Mouse (Mus musculus) erythroblast, embryonic 14.5 days (primary cell): ENCODE data around the gene Pcnx. TPM values are rescaled to one million over a fixed set of nuclear protein-coding genes. Genes with fewer than 3 reads are reported as not detected.

Experiments used
- H3K27me3 ChIP-seq: 2 replicates; pipeline ENCODE4 v1.6.1; 2012; ENCODE audit warnings: inconsistent platforms; ENCODE audit not compliant: control insufficient read depth
- H3K36me3 ChIP-seq: 2 replicates; pipeline ENCODE4 v1.6.1; 2012; ENCODE audit warnings: mild to moderate bottlenecking, inconsistent platforms; ENCODE audit not compliant: control insufficient read depth
- H3K4me1 ChIP-seq: 2 replicates; pipeline ENCODE4 v1.6.1; 2012; ENCODE audit warnings: inconsistent platforms; ENCODE audit not compliant: control insufficient read depth
- H3K4me3 ChIP-seq: replicated peaks from 2 replicates; pipeline ENCODE3; 2012; ENCODE audit warnings: moderate library complexity, mild to moderate bottlenecking, inconsistent platforms
- H3K9me3 ChIP-seq: 2 replicates; pipeline ENCODE4 v1.6.1; 2012; ENCODE audit warnings: low read length, inconsistent platforms, mixed read lengths; ENCODE audit not compliant: control insufficient read depth
- GATA1 ChIP-seq: IDR thresholded peaks from 2 replicates; pipeline ENCODE4 v1.6.1; 2012; ENCODE audit warnings: low read length, inconsistent platforms, mixed read lengths
- TAL1 ChIP-seq: IDR thresholded peaks from 3 replicates; pipeline ENCODE4 v1.6.1; 2012; ENCODE audit warnings: low read length, inconsistent platforms, mixed read lengths
- polyA plus RNA-seq: library from polyadenylated mRNA; stranded (reverse); fragments of >175 nt; gene quantifications from 2 replicates; pipeline ENCODE4 v1.2.3, GENCODE M21; 2012

The Pcnx gene
- 0.02 and 0.03 TPM in 2 replicates for polyA plus RNA-seq

DNA sequence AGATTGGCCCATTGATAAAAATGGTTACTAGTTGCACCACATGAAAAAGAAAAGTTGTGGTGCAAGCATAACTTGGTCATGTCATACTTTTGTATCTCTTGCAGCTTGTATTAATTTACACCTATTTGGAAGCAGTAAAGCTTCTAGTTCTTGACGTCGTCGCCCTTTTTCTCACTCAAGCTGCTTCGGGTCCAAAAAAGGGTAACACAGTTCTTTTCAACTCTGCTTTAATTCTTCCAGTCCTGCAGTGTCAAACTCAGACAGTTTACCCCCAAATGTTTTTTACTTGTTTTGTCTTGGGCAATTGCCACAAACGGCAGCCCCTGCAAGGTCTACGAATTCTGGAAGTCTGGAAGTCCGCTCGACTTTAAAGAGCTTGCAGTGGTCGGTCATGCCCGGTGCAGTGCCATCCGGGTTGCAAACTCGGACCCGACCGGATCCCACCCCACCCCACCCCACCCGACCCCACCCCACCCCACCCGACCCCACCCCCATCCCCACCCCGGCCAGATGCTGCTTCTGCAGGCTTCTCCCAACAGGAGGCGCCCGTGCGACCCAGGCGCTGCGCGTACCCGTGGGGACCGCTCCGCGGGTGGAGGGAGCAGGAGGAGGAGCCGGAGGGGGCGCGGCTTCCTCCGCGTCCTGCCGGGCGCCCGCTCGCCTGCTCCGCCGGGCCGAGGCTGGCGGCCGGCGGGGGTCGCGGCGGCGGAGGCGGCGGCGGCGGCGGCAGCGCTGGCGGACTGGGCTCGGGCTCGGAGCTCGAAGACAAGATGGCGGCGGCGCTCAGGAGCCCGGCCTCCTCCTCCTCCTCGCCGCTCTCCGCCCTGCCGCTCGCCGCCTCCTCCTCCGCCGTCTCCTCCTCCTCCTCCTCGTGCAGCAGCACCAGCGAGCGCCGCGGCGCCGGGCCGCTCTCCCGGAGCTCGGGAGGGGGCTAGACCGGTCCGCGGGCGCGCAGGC, at the start of gene Pcnx:
TSS of gene Pcnx (plus strand) at position 673 of the 957 bp plus-strand sequence.
- H3K27me3 ChIP-seq = peaks cover 62% of the 10 kb centered on the region

DNA sequence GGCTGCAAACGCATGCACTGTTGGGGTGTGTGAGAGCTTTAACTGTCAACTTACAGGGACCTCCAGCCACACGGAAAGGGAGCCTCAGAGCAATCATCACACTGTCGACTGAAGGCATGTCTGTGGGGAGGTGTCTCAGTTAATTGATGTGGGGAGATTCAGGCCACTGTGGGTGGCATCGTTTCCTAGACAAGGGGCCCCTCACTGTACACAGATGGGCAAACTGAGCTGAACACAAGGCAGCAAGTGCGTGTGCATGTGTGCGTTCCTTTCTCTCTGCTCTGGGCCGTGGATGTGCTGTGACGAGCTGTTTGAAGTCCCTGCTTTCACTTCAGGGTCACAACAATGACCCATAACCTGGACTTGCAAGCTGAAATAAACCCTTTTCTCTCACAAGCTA, 49.4 kb upstream of the Pcnx start:
- peaks cover 12% of the 10 kb centered on the region for H3K4me1 ChIP-seq
- H3K4me3 ChIP-seq = no peak overlapping the region
- TF ChIP-seq TAL1 (no peak), GATA1 (no peak)
- H3K27me3 ChIP-seq = peaks cover 7% of the 10 kb centered on the region
- H3K36me3 ChIP-seq = no peaks in the 10 kb centered on the region
- H3K9me3 ChIP-seq = no peaks in the 10 kb centered on the region

More for the DNA sequence above, at the start of gene Pcnx:
- H3K4me1 ChIP-seq = peaks cover 8% of the 10 kb centered on the region
- TF ChIP-seq GATA1 (no peak), TAL1 (no peak)
- no peaks in the 10 kb centered on the region for H3K36me3 ChIP-seq
- H3K9me3 ChIP-seq = no peaks in the 10 kb centered on the region
- H3K4me3 ChIP-seq = peak within 1 kb of the TSS; percentile 65

DNA sequence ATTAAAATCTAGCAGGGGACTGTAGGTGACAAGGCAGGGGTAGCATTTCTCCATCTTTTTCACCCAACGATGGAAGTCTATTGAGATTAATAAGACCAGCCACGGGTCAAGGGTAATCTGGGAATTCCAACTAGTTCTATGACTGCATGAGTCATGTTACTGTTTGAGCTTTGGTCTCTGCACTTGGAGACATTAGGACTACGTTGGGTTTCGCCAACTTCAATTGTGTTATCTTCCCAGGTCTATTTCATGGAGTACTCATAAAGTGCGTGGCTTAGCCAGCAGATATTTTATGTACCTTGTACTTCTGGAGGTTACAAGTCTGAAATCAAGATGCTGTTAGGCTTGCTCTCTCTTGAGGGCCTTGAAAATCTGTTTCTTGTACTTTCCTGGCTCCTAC, 45.1 kb upstream of the Pcnx start:
- H3K9me3 ChIP-seq = no peaks in the 10 kb centered on the region
- no peaks in the 10 kb centered on the region for H3K36me3 ChIP-seq
- H3K4me3 ChIP-seq = no peak overlapping the region
- H3K4me1 ChIP-seq = no peaks in the 10 kb centered on the region
- TF ChIP-seq GATA1 = no peak
- no peak for TF ChIP-seq TAL1
- H3K27me3 ChIP-seq = peaks cover under 1% of the 10 kb centered on the region; the same call in 1 of the 2 replicates

DNA sequence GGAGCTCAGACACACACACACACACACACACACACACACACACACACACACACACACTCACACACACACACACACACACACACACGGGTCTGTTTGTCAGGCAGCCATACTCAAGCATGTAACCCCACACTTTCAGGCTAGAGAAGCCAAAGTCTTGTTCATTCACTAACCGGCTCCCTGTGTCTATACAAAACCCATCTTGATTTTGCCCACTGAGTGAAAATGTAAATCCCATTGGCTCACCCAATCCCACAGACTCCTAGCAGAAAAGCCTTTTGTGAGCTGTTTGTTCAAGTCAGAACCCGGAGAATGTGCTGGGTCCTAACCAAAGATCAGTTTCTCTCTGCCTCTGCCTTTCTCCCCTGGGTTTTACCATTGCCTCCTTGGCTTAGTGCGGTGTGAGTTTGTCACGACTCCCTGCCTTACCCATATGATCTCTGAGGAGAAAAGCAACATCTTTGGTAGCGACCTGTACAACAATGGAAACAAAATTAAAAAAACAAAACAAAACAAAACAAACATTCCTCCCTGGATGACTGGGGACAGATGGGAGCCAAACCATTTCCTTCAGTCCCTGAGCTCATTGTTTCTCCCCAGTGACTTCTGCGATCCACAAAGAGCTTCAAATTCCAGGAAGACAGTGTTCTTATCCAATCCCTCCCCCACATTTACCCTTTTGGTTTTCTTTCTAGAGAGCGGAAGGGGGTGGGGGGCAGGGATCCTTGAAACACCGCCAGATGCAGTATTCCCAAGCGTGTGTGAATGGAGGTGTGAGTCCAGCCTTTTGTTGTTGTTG, 43.3 kb upstream of the Pcnx start:
- no peaks in the 10 kb centered on the region for H3K9me3 ChIP-seq
- no peaks in the 10 kb centered on the region for H3K36me3 ChIP-seq
- H3K27me3 ChIP-seq = no peaks in the 10 kb centered on the region
- no peak overlapping the region for H3K4me3 ChIP-seq
- TF ChIP-seq GATA1 (no peak), TAL1 (no peak)
- no peaks in the 10 kb centered on the region for H3K4me1 ChIP-seq

DNA sequence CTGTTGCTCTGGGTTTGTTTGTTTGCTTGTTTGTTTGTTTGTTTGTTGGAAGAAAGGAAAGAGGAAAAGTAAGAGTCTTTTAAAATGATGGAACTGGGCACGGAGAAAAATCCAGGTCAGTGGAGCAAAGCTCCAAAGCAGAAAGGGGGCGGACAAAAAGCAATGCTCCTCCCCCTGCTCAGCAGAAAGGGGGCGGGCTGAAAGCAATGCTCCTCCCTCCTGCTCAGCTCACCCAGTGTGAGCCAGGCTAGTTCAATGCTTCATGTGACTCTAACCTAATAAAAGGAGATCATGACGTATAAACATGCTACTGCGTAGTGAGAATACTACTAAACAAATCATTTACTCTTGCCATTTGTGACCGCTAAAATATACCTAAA, 42.7 kb upstream of the Pcnx start:
- Histone ChIP-seq H3K27me3 (no peaks in the 10 kb centered on the region), H3K4me3 (no peak overlapping the region), H3K9me3 (no peaks in the 10 kb centered on the region), H3K4me1 (no peaks in the 10 kb centered on the region), H3K36me3 (no peaks in the 10 kb centered on the region)
- no peak for TF ChIP-seq GATA1
- TF ChIP-seq TAL1 = no peak

DNA sequence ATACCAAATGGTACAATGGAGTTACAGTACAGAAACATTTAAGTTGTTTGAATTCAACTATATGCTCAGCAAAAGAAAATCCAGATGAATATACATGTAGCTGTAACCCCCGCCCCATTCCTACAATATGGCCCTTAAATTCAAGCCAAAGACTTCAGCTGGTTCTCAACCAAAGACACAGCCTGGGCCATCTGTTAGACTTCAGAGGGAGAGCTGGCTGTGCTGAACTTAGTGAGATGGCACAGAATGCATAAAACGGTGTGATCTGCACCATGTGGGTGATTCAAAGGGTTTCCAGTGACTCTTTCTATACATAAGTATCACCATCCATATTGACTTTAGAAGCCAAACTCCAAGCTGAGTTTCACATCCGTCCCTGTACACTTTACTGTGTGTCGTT, 39.1 kb upstream of the Pcnx start:
- Histone ChIP-seq H3K4me1 (no peaks in the 10 kb centered on the region), H3K4me3 (no peak overlapping the region), H3K36me3 (no peaks in the 10 kb centered on the region), H3K9me3 (no peaks in the 10 kb centered on the region), H3K27me3 (no peaks in the 10 kb centered on the region)
- TF ChIP-seq GATA1 = no peak
- no peak for TF ChIP-seq TAL1

DNA sequence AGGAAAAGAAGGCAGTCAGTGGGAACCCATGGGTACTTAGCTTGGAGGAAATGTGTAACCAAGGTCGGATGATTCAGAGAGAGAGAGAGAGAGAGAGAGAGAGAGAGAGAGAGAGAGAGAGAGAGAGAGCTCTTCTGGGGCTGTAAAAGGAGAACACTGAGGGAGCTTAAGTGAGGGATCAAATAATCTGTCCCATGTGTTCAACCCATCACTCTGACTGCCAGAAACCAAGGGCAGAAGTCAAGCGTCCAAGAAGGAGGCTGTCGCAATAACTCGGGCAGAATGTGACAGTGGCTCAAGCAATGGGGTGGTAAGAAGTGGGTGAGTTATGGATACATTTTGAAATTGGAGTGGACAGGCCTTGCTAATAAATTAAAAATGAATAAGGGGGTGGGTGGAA, 37.6 kb upstream of the Pcnx start:
- no peaks in the 10 kb centered on the region for H3K27me3 ChIP-seq
- no peak for TF ChIP-seq GATA1
- TF ChIP-seq TAL1 = no peak
- H3K4me3 ChIP-seq = no peak overlapping the region

DNA sequence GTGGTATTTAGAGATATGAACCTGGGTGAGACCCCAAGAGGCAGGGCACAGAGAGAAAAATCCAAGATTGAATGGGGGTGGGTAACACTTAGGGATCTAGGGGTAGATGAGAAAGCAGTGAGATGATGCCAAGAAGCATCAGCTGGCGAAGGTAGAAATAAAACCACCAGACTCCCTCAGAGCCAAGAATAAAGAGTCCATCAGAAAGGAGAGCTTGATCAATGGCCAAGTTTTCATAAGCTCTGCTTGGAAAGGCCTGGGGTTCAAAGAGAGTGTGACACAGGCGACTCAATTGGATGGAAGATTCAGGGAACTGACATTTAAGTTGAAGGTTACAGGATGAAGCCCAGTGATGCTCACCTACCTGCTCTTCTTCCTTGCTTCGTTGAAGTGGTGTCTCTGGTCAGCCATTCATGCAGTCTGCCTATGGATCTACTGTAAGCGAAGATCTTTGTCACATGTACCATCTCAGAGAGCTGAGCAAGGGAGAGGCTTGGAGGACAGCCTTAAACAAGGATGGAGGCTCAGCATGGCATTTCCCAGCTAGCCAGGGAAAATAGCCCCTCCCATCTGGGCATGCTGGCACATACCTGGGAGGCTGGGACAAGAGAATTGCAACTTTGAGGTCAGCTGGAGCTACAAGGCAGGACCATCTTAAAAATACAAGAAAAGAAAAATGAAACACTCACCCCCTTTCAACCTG, 36.9 kb upstream of the Pcnx start:
- Histone ChIP-seq H3K9me3 (no peaks in the 10 kb centered on the region), H3K36me3 (no peaks in the 10 kb centered on the region), H3K27me3 (no peaks in the 10 kb centered on the region), H3K4me3 (no peak overlapping the region), H3K4me1 (no peaks in the 10 kb centered on the region)
- TF ChIP-seq GATA1 = no peak
- TF ChIP-seq TAL1 = no peak

More for the DNA sequence above, 37.6 kb upstream of the Pcnx start:
- no peaks in the 10 kb centered on the region for H3K4me1 ChIP-seq
- no peaks in the 10 kb centered on the region for H3K9me3 ChIP-seq
- H3K36me3 ChIP-seq = no peaks in the 10 kb centered on the region
